Mouse (Mus musculus) heart, embryonic 12.5 days (tissue): Measurements from ENCODE around the gene Adamtsl1. TPM values are rescaled to one million over a fixed set of nuclear protein-coding genes. Genes with fewer than 3 reads are reported as not detected.

Source experiments
- ATAC-seq: fragments of 200-750 bp; cut with Nextera tagmentation; 2 replicates; pipeline ENCODE4 v1.8.0; 2017; ENCODE audit warnings: moderate TSS enrichment, moderate library complexity; ENCODE audit not compliant: insufficient number of reproducible peaks, low FRiP score
- H3K27ac ChIP-seq: fragments of 300-500 bp; sonication (generic); 2 replicates; pipeline ENCODE4 v1.5.1; 2016; ENCODE audit warnings: mild to moderate bottlenecking, moderate library complexity; ENCODE audit not compliant: poor library complexity, severe bottlenecking
- H3K27me3 ChIP-seq: fragments of 300-500 bp; sonication (generic); replicated peaks from 2 replicates; pipeline ENCODE4 v1.6.1; 2016; ENCODE audit warnings: mild to moderate bottlenecking, moderate library complexity
- H3K36me3 ChIP-seq: fragments of 300-500 bp; sonication (generic); 2 replicates; pipeline ENCODE4 v1.6.1; 2016; ENCODE audit warnings: mild to moderate bottlenecking, moderate library complexity
- H3K4me1 ChIP-seq: fragments of 300-500 bp; sonication (generic); replicated peaks from 2 replicates; pipeline ENCODE4 v1.6.1; 2016; ENCODE audit warnings: mild to moderate bottlenecking
- H3K4me2 ChIP-seq: fragments of 300-500 bp; sonication (generic); 2 replicates; pipeline ENCODE4 v1.6.1; 2016; ENCODE audit warnings: mild to moderate bottlenecking, moderate library complexity
- H3K4me3 ChIP-seq: fragments of 300-500 bp; sonication (generic); 2 replicates; pipeline ENCODE4 v1.5.1; 2016; ENCODE audit warnings: mild to moderate bottlenecking
- H3K9ac ChIP-seq: fragments of 300-500 bp; sonication (generic); 2 replicates; pipeline ENCODE4 v1.6.1; 2016; ENCODE audit warnings: mild to moderate bottlenecking, moderate library complexity
- H3K9me3 ChIP-seq: fragments of 300-500 bp; sonication (generic); replicated peaks from 2 replicates; pipeline ENCODE4 v1.6.1; 2016; ENCODE audit warnings: mild to moderate bottlenecking, moderate library complexity
- WGBS: fragments of 180-500 bp; shearing (Covaris S2); methylation state at CpG from one replicate; pipeline ENCODE4 v1.1.7; 2016; 5-methylcytosine and 5-hydroxymethylcytosine counted together
- polyA plus RNA-seq: library from polyadenylated mRNA; unstranded; fragments of >200 nt; fragmentation: Nextera tagmentation; extraction: Ambion mirVana; gene quantifications from 2 replicates; pipeline ENCODE4 v1.2.1, GENCODE M21; 2016

Adamtsl1 gene
- 11.3 and 12.4 TPM in 2 replicates for polyA plus RNA-seq

DNA sequence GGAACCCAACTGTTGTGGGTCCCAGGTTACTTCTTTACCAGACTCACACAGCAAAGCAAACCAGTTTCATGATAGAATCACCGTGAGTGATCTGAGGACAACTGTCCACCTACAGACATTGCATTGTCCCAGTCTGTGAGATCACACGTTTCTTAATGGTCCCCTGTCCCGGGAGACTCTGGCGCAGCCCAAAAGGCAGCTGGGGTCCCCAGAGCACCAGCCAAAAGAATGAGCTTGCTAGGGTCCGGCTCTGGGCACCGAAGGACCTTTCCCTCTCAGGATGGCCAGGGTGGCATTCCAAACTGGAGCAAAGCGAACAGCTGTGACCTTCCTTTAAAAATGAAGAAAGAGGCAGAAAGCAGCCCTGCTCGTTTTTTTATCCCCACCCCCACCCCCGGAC, at the start of gene Adamtsl1:
TSS of gene Adamtsl1 (plus strand) at position 381 of the 400 bp plus-strand sequence.
- peak within 1 kb of the TSS; percentile 100 for H3K4me2 ChIP-seq
- no peaks in the 10 kb centered on the region for H3K9me3 ChIP-seq
- peaks cover 13% of the 10 kb centered on the region for H3K4me1 ChIP-seq
- peaks cover 19% of the 10 kb centered on the region; the same call in 1 of the 2 replicates for H3K27me3 ChIP-seq
- H3K27ac ChIP-seq: no peak within 1 kb of the TSS
- 5% methylated on average over 9 of the region's 9 CpGs for WGBS
- no peaks in the 10 kb centered on the region for H3K36me3 ChIP-seq
- peak within 1 kb of the TSS; percentile 59 for H3K9ac ChIP-seq
- ATAC-seq: 0 out of 2 replicates have a peak, but pooled peaks have one; percentile 6
- peak within 1 kb of the TSS; percentile 61 for H3K4me3 ChIP-seq

DNA sequence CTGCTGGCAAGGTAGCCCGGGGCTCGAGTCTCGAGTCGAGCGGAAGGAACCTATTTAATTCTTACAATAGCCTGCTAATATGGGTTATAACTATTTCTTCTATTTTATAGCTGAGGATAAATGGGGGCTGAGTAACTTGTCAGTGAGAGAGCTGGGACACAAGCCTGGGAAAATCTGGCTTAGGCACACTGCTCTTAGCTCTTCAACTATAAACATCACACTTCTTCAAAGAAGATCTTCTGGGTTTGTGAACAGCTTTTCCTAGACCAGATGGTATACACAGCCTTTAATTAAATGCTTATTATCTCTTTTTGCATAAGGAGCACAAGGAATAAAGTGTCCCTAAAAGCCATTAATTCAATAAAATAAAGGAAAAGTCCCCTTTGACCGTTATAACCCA, 30.4 kb upstream of the Adamtsl1 start:
- Histone ChIP-seq H3K4me1 (no peaks in the 10 kb centered on the region), H3K36me3 (no peaks in the 10 kb centered on the region), H3K4me3 (no peak overlapping the region), H3K4me2 (no peak overlapping the region), H3K27ac (no peak overlapping the region), H3K9me3 (no peaks in the 10 kb centered on the region), H3K27me3 (no peaks in the 10 kb centered on the region), H3K9ac (no peak overlapping the region)
- WGBS: 91% methylated on average over 6 of the region's 6 CpGs
- no peak for ATAC-seq

DNA sequence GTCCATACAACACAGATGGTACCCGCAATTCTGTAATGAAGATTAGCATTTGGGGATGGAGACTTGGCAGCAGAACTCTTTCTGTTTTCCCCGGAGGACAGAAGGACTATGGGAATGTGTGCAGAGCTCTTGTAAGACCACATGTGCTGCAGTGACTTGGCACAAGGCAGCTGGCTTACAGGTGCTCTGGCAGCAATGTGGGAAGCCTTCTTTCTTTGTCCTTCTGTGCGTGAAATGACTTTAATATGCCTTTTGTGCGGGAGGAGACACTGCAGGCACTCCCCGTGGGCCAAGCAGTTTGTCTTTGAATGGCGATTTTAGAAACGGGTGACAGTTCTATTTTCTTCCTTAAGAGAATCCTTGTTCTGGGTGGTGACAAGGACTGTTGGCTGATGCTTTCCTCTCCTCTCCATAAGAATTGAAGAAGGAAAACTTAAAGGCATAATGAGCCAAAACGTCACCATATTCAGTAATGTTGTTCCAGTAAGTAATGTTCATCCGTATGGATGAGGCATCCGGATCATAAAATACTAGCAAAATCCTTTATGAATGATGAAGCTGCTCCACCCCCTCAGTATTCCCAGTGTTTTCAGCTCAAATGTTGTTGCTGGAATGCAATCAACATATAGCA, 27.5 kb upstream of the Adamtsl1 start:
- no peak overlapping the region for H3K4me2 ChIP-seq
- no peak overlapping the region for H3K4me3 ChIP-seq
- no peak overlapping the region for H3K9ac ChIP-seq
- 72% methylated on average over 10 of the region's 10 CpGs for WGBS
- no peak for ATAC-seq
- no peak overlapping the region for H3K27ac ChIP-seq
- no peaks in the 10 kb centered on the region for H3K9me3 ChIP-seq
- H3K27me3 ChIP-seq: no peaks in the 10 kb centered on the region
- no peaks in the 10 kb centered on the region for H3K4me1 ChIP-seq
- no peaks in the 10 kb centered on the region for H3K36me3 ChIP-seq

DNA sequence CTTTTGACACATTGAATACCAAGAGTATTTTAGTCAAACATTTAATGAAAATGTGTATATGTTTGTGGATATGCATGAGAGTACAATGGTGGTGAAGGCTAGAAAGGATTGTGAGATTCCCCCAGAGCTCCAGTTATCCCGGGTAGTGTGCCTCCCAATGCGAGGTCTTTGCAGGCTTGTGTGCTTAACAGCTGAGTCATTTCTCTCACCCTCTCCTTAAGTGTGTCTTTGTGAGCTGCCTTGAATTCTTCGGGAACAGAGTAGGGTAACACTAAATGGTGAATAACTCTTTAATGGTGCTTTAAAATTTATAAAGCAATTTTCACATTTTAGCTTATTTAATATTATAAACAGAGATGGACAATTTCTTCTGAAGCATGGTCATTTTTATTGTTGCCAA, 8.3 kb upstream of the Adamtsl1 start:
- H3K4me2 ChIP-seq: no peak overlapping the region
- H3K27me3 ChIP-seq: no peaks in the 10 kb centered on the region
- H3K9me3 ChIP-seq: no peaks in the 10 kb centered on the region
- no peak overlapping the region for H3K9ac ChIP-seq
- H3K36me3 ChIP-seq: no peaks in the 10 kb centered on the region
- H3K27ac ChIP-seq: no peak overlapping the region
- no peaks in the 10 kb centered on the region for H3K4me1 ChIP-seq
- ATAC-seq: no peak
- WGBS: 58% methylated on average over 3 of the region's 3 CpGs
- H3K4me3 ChIP-seq: no peak overlapping the region

DNA sequence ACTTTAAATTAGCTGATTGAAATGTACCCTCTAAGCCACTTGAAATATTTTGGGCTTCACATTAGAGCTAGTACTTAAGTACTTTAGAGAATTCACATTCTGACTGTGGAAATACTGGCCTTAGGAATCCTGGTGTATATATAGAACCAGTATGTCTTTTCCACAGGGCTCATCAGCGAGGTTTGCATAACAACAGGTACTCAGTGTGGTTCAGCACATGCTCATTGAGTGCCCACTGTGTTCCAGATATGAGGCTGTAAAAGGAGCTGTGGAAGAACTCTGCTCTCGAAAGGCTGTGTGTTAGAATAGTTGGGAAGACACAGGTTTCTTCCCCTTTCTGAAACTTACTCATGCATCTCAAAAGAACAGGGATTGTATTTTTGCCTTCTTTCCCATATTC, 7.0 kb upstream of the Adamtsl1 start:
- H3K9me3 ChIP-seq: no peaks in the 10 kb centered on the region
- no peak overlapping the region for H3K4me2 ChIP-seq
- no peaks in the 10 kb centered on the region for H3K4me1 ChIP-seq
- no peaks in the 10 kb centered on the region for H3K27me3 ChIP-seq
- no peak overlapping the region for H3K27ac ChIP-seq
- 51% methylated on average over 2 of the region's 2 CpGs for WGBS
- no peak overlapping the region for H3K9ac ChIP-seq
- H3K4me3 ChIP-seq: no peak overlapping the region
- no peaks in the 10 kb centered on the region for H3K36me3 ChIP-seq
- ATAC-seq: no peak

DNA sequence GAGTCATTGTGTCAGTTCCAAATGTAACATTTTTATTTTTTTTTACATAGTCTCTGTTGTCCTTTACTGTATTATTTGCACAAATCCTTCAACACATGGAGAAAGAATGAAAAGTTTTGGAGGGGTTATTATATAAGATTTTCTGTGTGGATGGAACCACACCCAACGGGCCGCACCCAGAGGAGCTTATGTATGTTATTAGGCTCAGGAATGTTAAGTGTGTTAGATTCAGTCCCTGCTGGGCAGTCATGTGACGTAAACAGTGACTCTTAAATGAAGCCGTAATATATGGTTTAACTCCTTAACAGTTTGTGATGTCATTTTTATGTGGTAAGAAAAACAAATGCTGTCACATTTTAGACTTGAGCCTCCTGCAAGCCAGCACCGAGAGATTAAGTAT, 6.5 kb upstream of the Adamtsl1 start:
- no peak overlapping the region for H3K4me3 ChIP-seq
- H3K4me1 ChIP-seq: no peaks in the 10 kb centered on the region
- no peak overlapping the region for H3K27ac ChIP-seq
- H3K9ac ChIP-seq: no peak overlapping the region
- 0 out of 2 replicates have a peak, but pooled peaks cover 3% of the 10 kb centered on the region for H3K27me3 ChIP-seq
- ATAC-seq: no peak
- H3K4me2 ChIP-seq: no peak overlapping the region
- H3K9me3 ChIP-seq: no peaks in the 10 kb centered on the region
- 54% methylated on average over 5 of the region's 5 CpGs for WGBS
- H3K36me3 ChIP-seq: no peaks in the 10 kb centered on the region

DNA sequence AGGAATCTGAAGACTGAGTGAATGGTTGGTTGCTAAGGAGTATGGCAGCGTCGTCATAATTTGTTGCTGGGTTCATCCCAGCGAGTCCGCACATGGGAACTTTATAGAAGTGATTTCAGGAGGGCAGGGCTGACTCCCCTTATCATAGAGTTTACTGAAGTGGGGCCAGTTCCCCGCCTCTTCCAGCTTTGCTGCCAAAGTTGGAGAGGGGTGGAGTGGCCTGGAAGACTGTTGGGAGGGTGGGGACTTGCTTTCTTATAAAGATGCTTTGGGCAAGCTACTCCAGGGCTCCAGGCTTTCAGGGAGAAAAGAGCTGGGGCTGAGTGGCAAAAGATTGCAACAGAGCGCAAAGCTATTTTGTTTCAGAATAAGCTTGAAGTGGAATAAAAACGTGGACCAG, 684 bp upstream of the Adamtsl1 start:
- Histone ChIP-seq H3K4me1 (peaks cover 13% of the 10 kb centered on the region), H3K4me2 (peak overlapping the region; percentile 100), H3K27me3 (peaks cover 19% of the 10 kb centered on the region; the same call in 1 of the 2 replicates), H3K9ac (no peak overlapping the region), H3K9me3 (no peaks in the 10 kb centered on the region), H3K4me3 (peak overlapping the region; percentile 61; the same call in 1 of the 2 replicates), H3K36me3 (no peaks in the 10 kb centered on the region), H3K27ac (no peak overlapping the region)
- WGBS: 24% methylated on average over 7 of the region's 7 CpGs
- no peak for ATAC-seq

DNA sequence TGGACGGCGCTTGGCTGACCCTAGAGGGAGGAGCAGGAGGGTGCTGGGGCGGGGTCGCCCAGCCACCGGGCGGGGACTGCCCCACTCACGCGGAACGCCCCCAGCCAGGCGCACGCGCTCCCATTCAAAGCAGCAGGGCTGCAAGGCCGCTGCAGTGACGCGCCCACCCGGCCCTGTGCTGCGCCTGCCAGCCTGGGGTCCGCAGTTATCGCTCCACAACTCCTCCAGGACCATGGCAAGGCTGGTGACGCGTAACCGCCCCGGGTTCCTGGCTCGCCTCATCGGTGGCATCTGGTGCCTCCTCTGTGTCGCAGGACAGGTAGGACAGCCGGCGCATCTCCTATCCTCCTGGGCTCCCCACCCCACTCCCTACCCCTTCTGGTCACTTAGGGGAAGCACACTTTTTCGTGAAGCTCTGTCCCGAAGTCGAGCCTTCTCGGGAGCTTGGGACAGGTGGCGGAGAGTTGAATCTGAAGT, 271 bp downstream of the Adamtsl1 start:
- Histone ChIP-seq H3K9me3 (no peaks in the 10 kb centered on the region), H3K9ac (peak overlapping the region; percentile 59), H3K36me3 (no peaks in the 10 kb centered on the region), H3K4me2 (peak overlapping the region; percentile 100), H3K27ac (no peak overlapping the region), H3K4me1 (peaks cover 13% of the 10 kb centered on the region), H3K27me3 (peaks cover 19% of the 10 kb centered on the region; the same call in 1 of the 2 replicates), H3K4me3 (peak overlapping the region; percentile 61)
- peak; percentile 80 for ATAC-seq
- 1% methylated on average over 32 of the region's 33 CpGs for WGBS

DNA sequence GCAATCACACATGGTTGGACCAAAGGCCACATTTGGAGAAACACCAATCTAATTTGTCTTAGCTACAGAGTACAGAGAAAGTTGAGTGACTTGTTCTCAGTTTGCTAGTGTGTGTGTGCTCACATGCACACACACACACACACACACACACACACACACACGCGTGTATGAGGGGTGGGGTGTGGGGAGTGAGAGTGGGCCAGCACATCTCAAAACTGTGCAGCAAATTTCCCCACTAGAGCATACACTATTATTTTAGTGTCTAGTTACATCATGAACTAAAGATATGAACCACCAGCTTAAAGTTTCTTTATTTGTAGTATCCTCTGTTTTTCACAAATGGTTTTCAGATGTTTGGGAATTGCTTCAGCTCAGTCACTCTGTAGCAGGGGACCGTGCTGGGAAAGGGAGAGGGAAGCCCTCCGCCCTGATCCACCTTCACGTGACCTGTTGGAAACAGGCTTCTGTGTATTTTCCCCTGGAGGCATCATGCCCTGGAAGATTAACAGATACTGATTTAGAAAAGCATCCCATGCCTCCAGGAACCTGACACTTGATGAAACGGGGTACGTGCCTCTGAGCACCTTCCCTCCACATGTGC, 13.1 kb downstream of the Adamtsl1 start:
- Histone ChIP-seq H3K9me3 (no peaks in the 10 kb centered on the region), H3K36me3 (no peaks in the 10 kb centered on the region), H3K9ac (no peak overlapping the region), H3K4me2 (no peak overlapping the region), H3K27me3 (no peaks in the 10 kb centered on the region), H3K4me3 (no peak overlapping the region), H3K4me1 (no peaks in the 10 kb centered on the region), H3K27ac (no peak overlapping the region)
- 84% methylated on average over 7 of the region's 7 CpGs for WGBS
- ATAC-seq: no peak

DNA sequence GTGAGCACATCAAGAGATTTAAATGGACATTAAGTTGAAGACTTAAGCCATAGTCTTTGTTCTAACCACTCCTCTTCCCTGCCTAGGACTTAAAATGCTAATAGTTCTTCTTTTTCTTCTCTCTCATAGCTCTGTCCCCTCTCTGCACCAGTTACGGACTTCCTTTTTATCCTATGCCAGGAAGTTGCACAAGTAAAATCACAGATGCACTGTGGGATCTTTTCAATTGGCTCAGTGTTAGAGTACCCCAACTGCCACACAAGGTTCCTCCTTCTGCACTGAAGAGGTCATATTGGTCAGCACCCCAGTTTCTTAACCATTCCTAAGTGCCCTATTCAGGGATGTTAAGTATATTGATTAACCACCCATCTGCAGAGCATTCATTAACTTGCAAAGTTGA, 15.9 kb downstream of the Adamtsl1 start:
- Histone ChIP-seq H3K9ac (no peak overlapping the region), H3K4me3 (no peak overlapping the region), H3K27ac (no peak overlapping the region), H3K27me3 (no peaks in the 10 kb centered on the region), H3K9me3 (no peaks in the 10 kb centered on the region), H3K4me1 (no peaks in the 10 kb centered on the region), H3K36me3 (no peaks in the 10 kb centered on the region), H3K4me2 (no peak overlapping the region)
- ATAC-seq: no peak
- 72% methylated on average over 1 of the region's 1 CpGs for WGBS

DNA sequence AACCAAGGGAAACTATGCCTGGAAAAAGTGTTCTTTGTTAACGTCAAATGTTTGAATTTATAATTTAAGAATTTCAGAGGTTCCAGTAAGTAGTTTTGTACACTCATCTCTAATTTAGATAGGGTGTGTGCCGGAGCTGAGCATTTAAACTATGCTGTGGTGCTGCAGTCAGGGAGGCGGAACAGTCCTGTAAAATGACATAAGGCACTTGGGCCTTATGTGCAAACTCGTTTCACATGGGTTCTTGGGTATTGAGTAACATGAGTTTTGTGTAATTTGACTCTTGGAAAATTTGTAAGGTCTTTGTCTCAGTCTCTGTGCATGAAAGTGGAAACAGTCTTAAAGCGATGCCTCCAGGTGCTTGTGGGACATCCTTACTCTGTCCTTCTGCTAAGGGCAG, 25.7 kb downstream of the Adamtsl1 start:
- H3K4me3 ChIP-seq: no peak overlapping the region
- H3K4me1 ChIP-seq: no peaks in the 10 kb centered on the region
- 75% methylated on average over 5 of the region's 5 CpGs for WGBS
- no peaks in the 10 kb centered on the region for H3K36me3 ChIP-seq
- H3K27ac ChIP-seq: no peak overlapping the region
- no peak overlapping the region for H3K9ac ChIP-seq
- H3K9me3 ChIP-seq: no peaks in the 10 kb centered on the region
- no peak overlapping the region for H3K4me2 ChIP-seq
- no peak for ATAC-seq
- H3K27me3 ChIP-seq: no peaks in the 10 kb centered on the region
